Mouse (Mus musculus): ENCODE results near the gene Pxk.

The Pxk gene

GRCm38 (mm10) chr14:8097978-8098686 is at the start of gene Pxk:
TSS of gene Pxk (plus strand) at chr14:8098211.
- peak; percentile 61 for DNase-seq (ENCODE audit: low read depth, low spot score)

- DNase-seq (ENCODE audit: low read depth, low spot score) = no peak
Measured at GRCm38 (mm10) chr14:8049334-8049733, 48.7 kb upstream of the Pxk start.

GRCm38 (mm10) chr14:8051869-8052268 is 46.1 kb upstream of the Pxk start:
- DNase-seq (ENCODE audit: low read depth, low spot score) = no peak

- DNase-seq (ENCODE audit: low read depth, low spot score) = no peak
Measured at GRCm38 (mm10) chr14:8052661-8053060, 45.4 kb upstream of the Pxk start.

- DNase-seq (ENCODE audit: low read depth, low spot score) = no peak
Measured at GRCm38 (mm10) chr14:8054310-8055102, 43.5 kb upstream of the Pxk start.

GRCm38 (mm10) chr14:8056076-8056475 is 41.9 kb upstream of the Pxk start:
- no peak for DNase-seq (ENCODE audit: low read depth, low spot score)

GRCm38 (mm10) chr14:8059938-8060337 is 38.1 kb upstream of the Pxk start:
- no peak for DNase-seq (ENCODE audit: low read depth, low spot score)

- DNase-seq (ENCODE audit: low read depth, low spot score) = no peak
Measured at GRCm38 (mm10) chr14:8062076-8062475, 35.9 kb upstream of the Pxk start.

- no peak for DNase-seq (ENCODE audit: low read depth, low spot score)
Measured at GRCm38 (mm10) chr14:8062537-8063301, 35.3 kb upstream of the Pxk start.

GRCm38 (mm10) chr14:8063835-8064785 is 33.9 kb upstream of the Pxk start:
- DNase-seq (ENCODE audit: low read depth, low spot score) = no peak

- DNase-seq (ENCODE audit: low read depth, low spot score) = peak; percentile 84
Measured at GRCm38 (mm10) chr14:8080165-8080679, 17.8 kb upstream of the Pxk start, which contains the start of gene Rpp14. TSS of gene Rpp14 (plus strand) at chr14:8080367.

- DNase-seq (ENCODE audit: low read depth, low spot score) = no peak
Measured at GRCm38 (mm10) chr14:8080718-8081117, 17.3 kb upstream of the Pxk start.

- DNase-seq (ENCODE audit: low read depth, low spot score) = no peak
Measured at GRCm38 (mm10) chr14:8082949-8083348, 15.1 kb upstream of the Pxk start.

GRCm38 (mm10) chr14:8089016-8089415 is 9.0 kb upstream of the Pxk start:
- DNase-seq (ENCODE audit: low read depth, low spot score) = no peak

- DNase-seq (ENCODE audit: low read depth, low spot score) = no peak
Measured at GRCm38 (mm10) chr14:8092573-8092972, 5.4 kb upstream of the Pxk start.

GRCm38 (mm10) chr14:8093427-8093826 is 4.6 kb upstream of the Pxk start:
- no peak for DNase-seq (ENCODE audit: low read depth, low spot score)

GRCm38 (mm10) chr14:8094931-8095561 is 3.0 kb upstream of the Pxk start:
- no peak for DNase-seq (ENCODE audit: low read depth, low spot score)

- DNase-seq (ENCODE audit: low read depth, low spot score) = no peak
Measured at GRCm38 (mm10) chr14:8095562-8095950, 2.5 kb upstream of the Pxk start.

- no peak for DNase-seq (ENCODE audit: low read depth, low spot score)
Measured at GRCm38 (mm10) chr14:8098687-8098995, 630 bp downstream of the Pxk start.

GRCm38 (mm10) chr14:8099561-8100021 is 1.6 kb downstream of the Pxk start:
- DNase-seq (ENCODE audit: low read depth, low spot score) = no peak
